Mouse (Mus musculus): ENCODE data around the gene Btnl4. TPM values are rescaled to one million over a fixed set of nuclear protein-coding genes. Genes with fewer than 3 reads are reported as not detected.

Gene Btnl4
- polyA plus RNA-seq, 1 experiment from 2014 or later: not detected

DNA sequence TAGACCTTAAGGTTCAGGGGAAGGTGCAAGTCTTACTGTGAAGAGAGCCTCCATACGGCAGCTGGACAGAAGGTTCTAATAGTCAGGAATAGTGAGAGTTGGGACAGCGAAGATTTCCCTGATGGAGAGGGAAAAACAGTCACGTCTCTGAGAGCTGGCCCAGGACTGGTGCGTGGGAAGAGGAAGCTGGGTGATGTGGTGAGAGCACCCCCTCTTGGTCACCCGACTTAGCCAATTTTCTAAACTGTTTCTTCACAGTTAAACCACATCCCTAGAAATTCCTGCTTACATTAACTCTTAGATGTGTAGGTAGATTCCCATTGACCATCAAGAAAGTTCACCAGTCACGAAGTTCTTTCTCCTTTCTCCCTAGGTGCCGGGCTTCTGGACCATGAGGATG lies 57.1 kb downstream of the Btnl4 start:
- ATAC-seq (replicated peaks): no peak
- H3K9me3 ChIP-seq: no peaks in the 10 kb centered on the region
- no peaks in the 10 kb centered on the region for H3K27me3 ChIP-seq
- WGBS: 80% methylated on average over 7 of the region's 7 CpGs
- no peaks in the 10 kb centered on the region for H3K4me1 ChIP-seq
- H3K9ac ChIP-seq (replicated peaks): no peak overlapping the region
- H3K27ac ChIP-seq (replicated peaks): no peak overlapping the region
- H3K4me3 ChIP-seq: no peak overlapping the region
- no peak overlapping the region for H3K4me2 ChIP-seq (replicated peaks)
- no peaks in the 10 kb centered on the region for H3K36me3 ChIP-seq

Other genes starting within 250 kb of the Btnl4 start
- gene H2-Ob, start 238.4 kb downstream of the Btnl4 start, polyA plus RNA-seq (2015; fragmentation: Nextera tagmentation; extraction: Ambion mirVana): 0.20 TPM in 1 of 2 replicates, not detected in the other
- gene H2-Ab1, start 219.6 kb downstream of the Btnl4 start, polyA plus RNA-seq (2015; fragmentation: Nextera tagmentation; extraction: Ambion mirVana): 0.86 and 1.2 TPM in 2 replicates
- 0.23 TPM in 1 of 2 replicates, not detected in the other for gene H2-Aa, start 189.5 kb downstream of the Btnl4 start, polyA plus RNA-seq (2015; fragmentation: Nextera tagmentation; extraction: Ambion mirVana)
- gene H2-Eb1, start 171.5 kb downstream of the Btnl4 start, polyA plus RNA-seq (2015; fragmentation: Nextera tagmentation; extraction: Ambion mirVana): 1.1 and 1.6 TPM in 2 replicates
- 0.14 TPM in 1 of 2 replicates, not detected in the other for gene H2-Eb2, start 151.7 kb downstream of the Btnl4 start, polyA plus RNA-seq (2015; fragmentation: Nextera tagmentation; extraction: Ambion mirVana)
- 0.06 TPM in 1 of 2 replicates, not detected in the other for gene Btnl2, start 122.5 kb downstream of the Btnl4 start, polyA plus RNA-seq (2015; fragmentation: Nextera tagmentation; extraction: Ambion mirVana)
- gene Btnl1, start 100.2 kb downstream of the Btnl4 start, polyA plus RNA-seq (2015; fragmentation: Nextera tagmentation; extraction: Ambion mirVana): not detected in 2 replicates
- 1.5 and 3.3 TPM in 2 replicates for gene BC051142, start 78.5 kb downstream of the Btnl4 start, polyA plus RNA-seq (2015; fragmentation: Nextera tagmentation; extraction: Ambion mirVana)
- gene Btnl6, start 40.0 kb upstream of the Btnl4 start, polyA plus RNA-seq (2015; fragmentation: Nextera tagmentation; extraction: Ambion mirVana): not detected in 2 replicates
- gene Notch4, start 87.0 kb upstream of the Btnl4 start, polyA plus RNA-seq (2015; fragmentation: Nextera tagmentation; extraction: Ambion mirVana): 5.8 and 6.1 TPM in 2 replicates
- 2.7 and 3.2 TPM in 2 replicates for gene Gpsm3, start 112.5 kb upstream of the Btnl4 start, polyA plus RNA-seq (2015; fragmentation: Nextera tagmentation; extraction: Ambion mirVana)
- 6.8 and 7.5 TPM in 2 replicates for gene Pbx2, start 113.9 kb upstream of the Btnl4 start, polyA plus RNA-seq (2015; fragmentation: Nextera tagmentation; extraction: Ambion mirVana)
- gene Ager, start 120.5 kb upstream of the Btnl4 start, polyA plus RNA-seq (2015; fragmentation: Nextera tagmentation; extraction: Ambion mirVana): 1.8 TPM in 2 replicates
- gene Rnf5, start 126.4 kb upstream of the Btnl4 start, polyA plus RNA-seq (2015; fragmentation: Nextera tagmentation; extraction: Ambion mirVana): 313 and 321 TPM in 2 replicates
- 89.2 and 91.1 TPM in 2 replicates for gene Agpat1, start 126.9 kb upstream of the Btnl4 start, polyA plus RNA-seq (2015; fragmentation: Nextera tagmentation; extraction: Ambion mirVana)
- 6.1 and 7.4 TPM in 2 replicates for gene Egfl8, start 138.7 kb upstream of the Btnl4 start, polyA plus RNA-seq (2015; fragmentation: Nextera tagmentation; extraction: Ambion mirVana)
- 17.2 and 18.2 TPM in 2 replicates for gene Ppt2, start 151.2 kb upstream of the Btnl4 start, polyA plus RNA-seq (2015; fragmentation: Nextera tagmentation; extraction: Ambion mirVana)
- gene Prrt1, start 152.2 kb upstream of the Btnl4 start, polyA plus RNA-seq (2015; fragmentation: Nextera tagmentation; extraction: Ambion mirVana): 6.8 and 7.4 TPM in 2 replicates
- gene Fkbpl, start 167.4 kb upstream of the Btnl4 start, polyA plus RNA-seq (2015; fragmentation: Nextera tagmentation; extraction: Ambion mirVana): 15.3 and 15.8 TPM in 2 replicates
- 111 and 112 TPM in 2 replicates for gene Atf6b, start 169.8 kb upstream of the Btnl4 start, polyA plus RNA-seq (2015; fragmentation: Nextera tagmentation; extraction: Ambion mirVana)
- 0.05 and 0.06 TPM in 2 replicates for gene Tnxb, start 193.2 kb upstream of the Btnl4 start, polyA plus RNA-seq (2015; fragmentation: Nextera tagmentation; extraction: Ambion mirVana)